Mouse (Mus musculus): ENCODE results near the gene Tbck. TPM values are rescaled to one million over a fixed set of nuclear protein-coding genes. Genes with fewer than 3 reads are reported as not detected.

Gene Tbck
- total RNA-seq, 2 experiments from 2014 or later, result 12.0 to 13.1 TPM

Other genes with a start within 250 kb of the Tbck start
- not detected for gene Gimd1, start 54.3 kb upstream of the Tbck start, total RNA-seq (2021)
- 10 to 100 TPM; 48.0 to 51.9 TPM for gene Aimp1, start 226 bp downstream of the Tbck start, total RNA-seq (2021)